Mouse (Mus musculus): ENCODE data around the gene Cela3a. TPM values are rescaled to one million over a fixed set of nuclear protein-coding genes. Genes with fewer than 3 reads are reported as not detected.
A peak's percentile ranks its signal among the peaks of the same experiment; 100 is the strongest.
"Not testable (repeated sequence)": the region's sequence is repeated elsewhere in the genome, so short reads cannot be mapped to it uniquely, and the experiment has no call there.

The Cela3a gene
- polyA plus RNA-seq, 1 experiment from 2014 or later = not detected

DNA sequence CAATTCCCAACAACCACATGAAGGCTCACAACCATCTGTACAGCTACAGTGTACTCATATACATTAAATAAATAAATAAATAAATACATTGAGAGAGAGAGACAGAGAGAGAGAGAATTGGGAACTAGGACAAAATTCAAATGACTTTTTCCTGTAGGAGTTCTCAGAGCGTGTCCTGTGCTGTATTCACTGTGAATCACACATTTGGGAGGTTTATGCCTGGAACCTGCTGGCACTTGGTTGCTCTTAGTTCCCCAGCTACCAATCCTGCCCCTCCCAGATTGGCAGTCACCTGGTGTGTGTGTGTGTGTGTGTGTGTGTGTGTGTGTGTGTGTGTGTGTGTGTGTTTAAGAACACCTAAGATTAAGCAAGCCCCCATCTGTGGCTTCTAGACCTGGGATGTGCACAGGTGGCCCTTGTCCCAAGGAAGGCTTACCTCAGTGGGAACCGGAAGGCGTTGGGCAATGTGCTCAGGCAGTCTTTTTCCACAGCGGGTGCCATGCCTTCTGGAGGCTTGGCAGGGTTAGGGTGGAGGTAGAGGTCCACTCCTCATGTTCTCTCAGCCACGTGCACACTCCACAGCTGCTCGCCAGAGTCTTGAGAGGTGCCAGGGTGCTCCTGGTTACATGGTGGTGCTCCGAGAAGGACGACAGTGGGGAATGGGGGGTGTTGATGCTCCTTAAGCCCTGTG is 27.5 kb upstream of the Cela3a start:
- WGBS (ENCODE audit: insufficient replicate concordance) = 89% methylated on average over 8 of the region's 8 CpGs
- no peak overlapping the region for H3K4me3 ChIP-seq (ENCODE audit: low read depth, low read length)
- H3K9ac ChIP-seq (ENCODE audit: low read depth, low read length) = no peak overlapping the region
- no peak overlapping the region for H3K4me2 ChIP-seq
- no peaks in the 10 kb centered on the region for H3K36me3 ChIP-seq (ENCODE audit: control insufficient read depth, insufficient read depth, low read length)
- no peaks in the 10 kb centered on the region for H3K9me3 ChIP-seq (replicated peaks; ENCODE audit: control insufficient read depth, low read length)
- no peak for ATAC-seq (replicated peaks; ENCODE audit: insufficient number of reproducible peaks, low FRiP score, low TSS enrichment)
- H3K27me3 ChIP-seq (ENCODE audit: control insufficient read depth, insufficient read depth, low read length) = no peaks in the 10 kb centered on the region
- H3K4me1 ChIP-seq (ENCODE audit: control insufficient read depth, insufficient read depth, low read length) = no peaks in the 10 kb centered on the region
- no peak overlapping the region for H3K27ac ChIP-seq (ENCODE audit: low read depth, low read length)

- not testable (repeated sequence) for H3K9me3 ChIP-seq (replicated peaks; ENCODE audit: control insufficient read depth, low read length)
- 49% methylated on average over 10 of the region's 10 CpGs for WGBS (ENCODE audit: insufficient replicate concordance)
Measured at GRCm38 (mm10) chr4:137432700-137433550, 23.3 kb upstream of the Cela3a start.

GRCm38 (mm10) chr4:137430502-137430901 is 20.9 kb upstream of the Cela3a start, which contains the start of gene Cela3b:
Gene Cela3b, minus strand, starts transcription at chr4:137430540.
- H3K27ac ChIP-seq (ENCODE audit: low read depth, low read length) = no peak within 1 kb of the TSS
- no peak within 1 kb of the TSS for H3K4me2 ChIP-seq
- H3K4me1 ChIP-seq (ENCODE audit: control insufficient read depth, insufficient read depth, low read length) = no peaks in the 10 kb centered on the region
- no peaks in the 10 kb centered on the region for H3K9me3 ChIP-seq (replicated peaks; ENCODE audit: control insufficient read depth, low read length)
- WGBS (ENCODE audit: insufficient replicate concordance) = 60% methylated on average over 4 of the region's 4 CpGs
- H3K27me3 ChIP-seq (ENCODE audit: control insufficient read depth, insufficient read depth, low read length) = no peaks in the 10 kb centered on the region
- no peak within 1 kb of the TSS for H3K9ac ChIP-seq (ENCODE audit: low read depth, low read length)
- no peaks in the 10 kb centered on the region for H3K36me3 ChIP-seq (ENCODE audit: control insufficient read depth, insufficient read depth, low read length)
- ATAC-seq (replicated peaks; ENCODE audit: insufficient number of reproducible peaks, low FRiP score, low TSS enrichment) = no peak
- H3K4me3 ChIP-seq (ENCODE audit: low read depth, low read length) = no peak within 1 kb of the TSS

More at GRCm38 (mm10) chr4:137432700-137433550, 23.3 kb upstream of the Cela3a start:
- not testable (repeated sequence) for H3K27me3 ChIP-seq (ENCODE audit: control insufficient read depth, insufficient read depth, low read length); H3K4me1 ChIP-seq (ENCODE audit: control insufficient read depth, insufficient read depth, low read length); ATAC-seq (replicated peaks; ENCODE audit: insufficient number of reproducible peaks, low FRiP score, low TSS enrichment); H3K4me3 ChIP-seq (ENCODE audit: low read depth, low read length); H3K36me3 ChIP-seq (ENCODE audit: control insufficient read depth, insufficient read depth, low read length); H3K4me2 ChIP-seq; H3K9ac ChIP-seq (ENCODE audit: low read depth, low read length)
- 0 out of 2 replicates have a peak overlapping the region, but pooled peaks have one; percentile 64 for H3K27ac ChIP-seq (ENCODE audit: low read depth, low read length)

GRCm38 (mm10) chr4:137417712-137418564 is 8.3 kb upstream of the Cela3a start:
- Histone ChIP-seq H3K9me3 (replicated peaks; ENCODE audit: control insufficient read depth, low read length) (no peaks in the 10 kb centered on the region), H3K27ac (ENCODE audit: low read depth, low read length) (no peak overlapping the region), H3K9ac (ENCODE audit: low read depth, low read length) (no peak overlapping the region), H3K4me3 (ENCODE audit: low read depth, low read length) (no peak overlapping the region), H3K27me3 (ENCODE audit: control insufficient read depth, insufficient read depth, low read length) (no peaks in the 10 kb centered on the region), H3K4me1 (ENCODE audit: control insufficient read depth, insufficient read depth, low read length) (no peaks in the 10 kb centered on the region), H3K36me3 (ENCODE audit: control insufficient read depth, insufficient read depth, low read length) (no peaks in the 10 kb centered on the region), H3K4me2 (no peak overlapping the region)
- ATAC-seq (replicated peaks; ENCODE audit: insufficient number of reproducible peaks, low FRiP score, low TSS enrichment) = no peak
- 54% methylated on average over 11 of the region's 11 CpGs for WGBS (ENCODE audit: insufficient replicate concordance)

GRCm38 (mm10) chr4:137414936-137415335 is 5.3 kb upstream of the Cela3a start:
- no peaks in the 10 kb centered on the region for H3K4me1 ChIP-seq (ENCODE audit: control insufficient read depth, insufficient read depth, low read length)
- no peaks in the 10 kb centered on the region for H3K27me3 ChIP-seq (ENCODE audit: control insufficient read depth, insufficient read depth, low read length)
- no peak overlapping the region for H3K9ac ChIP-seq (ENCODE audit: low read depth, low read length)
- no peak overlapping the region for H3K4me2 ChIP-seq
- ATAC-seq (replicated peaks; ENCODE audit: insufficient number of reproducible peaks, low FRiP score, low TSS enrichment) = no peak
- WGBS (ENCODE audit: insufficient replicate concordance) = 71% methylated on average over 1 of the region's 1 CpGs
- H3K36me3 ChIP-seq (ENCODE audit: control insufficient read depth, insufficient read depth, low read length) = no peaks in the 10 kb centered on the region
- no peaks in the 10 kb centered on the region for H3K9me3 ChIP-seq (replicated peaks; ENCODE audit: control insufficient read depth, low read length)
- H3K4me3 ChIP-seq (ENCODE audit: low read depth, low read length) = no peak overlapping the region
- H3K27ac ChIP-seq (ENCODE audit: low read depth, low read length) = no peak overlapping the region

DNA sequence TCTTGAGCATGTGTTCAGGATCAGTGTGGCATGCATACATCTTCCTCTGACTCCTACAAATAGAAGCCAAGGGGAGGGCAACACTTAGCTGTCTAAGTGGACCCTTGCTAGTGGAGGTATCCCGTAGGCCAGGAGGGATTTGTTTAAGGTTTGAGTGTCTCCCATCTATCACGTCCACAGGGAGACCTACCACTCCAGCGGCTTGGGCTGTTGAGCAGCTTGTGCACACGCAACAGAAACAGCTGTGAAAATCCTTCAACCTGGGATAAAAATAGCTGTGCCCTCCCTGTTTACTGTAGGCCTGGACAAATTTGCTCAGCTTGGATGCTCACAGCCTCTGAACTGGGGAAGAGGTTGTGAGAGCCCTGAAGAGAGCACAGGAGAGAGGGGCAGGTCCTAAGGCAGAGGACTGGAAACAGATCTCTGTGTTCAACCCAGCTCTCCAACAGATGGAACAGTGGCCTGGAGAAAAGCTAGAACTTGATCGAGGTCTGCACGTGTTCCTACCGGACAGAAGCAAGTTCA is 2.7 kb upstream of the Cela3a start:
- not testable (repeated sequence) for ATAC-seq (replicated peaks; ENCODE audit: insufficient number of reproducible peaks, low FRiP score, low TSS enrichment); H3K9ac ChIP-seq (ENCODE audit: low read depth, low read length); H3K4me3 ChIP-seq (ENCODE audit: low read depth, low read length); H3K9me3 ChIP-seq (replicated peaks; ENCODE audit: control insufficient read depth, low read length); H3K27me3 ChIP-seq (ENCODE audit: control insufficient read depth, insufficient read depth, low read length); H3K4me2 ChIP-seq; H3K4me1 ChIP-seq (ENCODE audit: control insufficient read depth, insufficient read depth, low read length); H3K36me3 ChIP-seq (ENCODE audit: control insufficient read depth, insufficient read depth, low read length)
- H3K27ac ChIP-seq (ENCODE audit: low read depth, low read length) = 0 out of 2 replicates have a peak overlapping the region, but pooled peaks have one; percentile 10
- 70% methylated on average over 7 of the region's 7 CpGs for WGBS (ENCODE audit: insufficient replicate concordance)

- H3K9ac ChIP-seq (ENCODE audit: low read depth, low read length) = no peak overlapping the region
- H3K9me3 ChIP-seq (replicated peaks; ENCODE audit: control insufficient read depth, low read length) = no peaks in the 10 kb centered on the region
- no peak overlapping the region for H3K4me3 ChIP-seq (ENCODE audit: low read depth, low read length)
- no peak overlapping the region for H3K4me2 ChIP-seq
- 88% methylated on average over 3 of the region's 3 CpGs for WGBS (ENCODE audit: insufficient replicate concordance)
- no peak overlapping the region for H3K27ac ChIP-seq (ENCODE audit: low read depth, low read length)
- H3K36me3 ChIP-seq (ENCODE audit: control insufficient read depth, insufficient read depth, low read length) = no peaks in the 10 kb centered on the region
- ATAC-seq (replicated peaks; ENCODE audit: insufficient number of reproducible peaks, low FRiP score, low TSS enrichment) = no peak
- no peaks in the 10 kb centered on the region for H3K27me3 ChIP-seq (ENCODE audit: control insufficient read depth, insufficient read depth, low read length)
- H3K4me1 ChIP-seq (ENCODE audit: control insufficient read depth, insufficient read depth, low read length) = no peaks in the 10 kb centered on the region
Measured at GRCm38 (mm10) chr4:137405571-137405970, 4.0 kb downstream of the Cela3a start.

All from heart, embryonic 11.5 days (tissue).